ENCODE assay signal across 8 mouse cellular contexts in the genomic region with DNA sequence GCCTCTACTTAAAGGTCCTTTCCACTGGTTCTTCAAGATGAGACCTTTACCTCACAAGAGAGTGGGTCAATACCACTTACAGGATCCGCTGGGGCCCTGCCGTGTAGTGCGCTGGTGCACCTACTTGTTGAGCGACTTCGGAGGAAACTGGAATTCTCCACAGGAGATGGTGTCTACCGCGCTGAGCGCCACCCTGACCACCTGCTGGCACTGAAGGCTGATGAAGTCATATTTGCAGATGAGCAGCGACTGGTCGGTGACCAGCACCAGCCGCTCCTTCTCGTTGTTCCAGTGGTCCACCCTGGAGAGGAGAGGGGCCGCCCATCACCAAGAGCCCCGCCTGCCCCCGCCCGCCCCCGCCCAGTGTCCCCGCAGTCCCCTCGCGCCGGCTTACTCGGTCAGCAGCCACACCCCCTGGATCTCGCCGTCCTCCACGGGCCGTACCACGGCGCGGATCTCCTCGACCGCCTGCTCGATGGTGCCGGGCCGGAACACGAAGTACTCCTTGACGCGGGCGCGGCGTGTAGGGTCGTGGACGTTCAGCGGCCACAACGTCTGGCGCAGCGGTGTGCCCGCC. TPM values are rescaled to one million over a fixed set of nuclear protein-coding genes. Genes with fewer than 3 reads are reported as not detected.
DNase-seq lines count a peak whose midpoint lies in the region; ATAC-seq and TF ChIP-seq lines count a peak whose summit lies in the region.

No protein-coding gene starts in this region.

- DNase-seq in layer of hippocampus, adult 2 months (ENCODE audit: low spot score in 2 of 2), result peak in 1 of 2 experiments; percentile 23
- no peak for DNase-seq in layer of hippocampus, adult 11-12 months (ENCODE audit: low spot score)
- DNase-seq in MN1 (ENCODE audit: low spot score), result peak; percentile 74
- peak; percentile 49 for DNase-seq in lung, postnatal 14 days
- DNase-seq in thymus, adult 2 months, result no peak
- no peak for DNase-seq in gastrocnemius, postnatal 25 days

- ATAC-seq in intestine, embryonic 16.5 days, result peak; percentile 56

- peak overlapping the region; percentile 93 for H3K27ac ChIP-seq in layer of hippocampus, adult 2 months
- H3K27ac ChIP-seq in embryonic fibroblast, embryonic 13.5 days (ENCODE audit: insufficient read depth, low read length), result peak overlapping the region; percentile 8; the same call in 1 of the 2 replicates
- peak overlapping the region; percentile 59 for H3K27ac ChIP-seq in intestine, embryonic 16.5 days (ENCODE audit: low read length)
- peak overlapping the region; percentile 8 for H3K27ac ChIP-seq in thymus, adult 2 months (ENCODE audit: control insufficient read depth, insufficient read depth, low read length)

- no peaks in the 10 kb centered on the region for H3K9me3 ChIP-seq in intestine, embryonic 16.5 days (ENCODE audit: control insufficient read depth, low read length)

- no peaks in the 10 kb centered on the region for H3K27me3 ChIP-seq in intestine, embryonic 16.5 days (replicated peaks; ENCODE audit: control insufficient read depth, insufficient read depth, low read length)
- no peaks in the 10 kb centered on the region for H3K27me3 ChIP-seq in thymus, adult 2 months (ENCODE audit: control insufficient read depth, insufficient read depth, low read length)

- TF ChIP-seq CTCF in layer of hippocampus, adult 2 months (conservative IDR thresholded peaks at IDR 0.05), result no peak
- no peak for TF ChIP-seq CTCF in embryonic fibroblast, embryonic 13.5 days (IDR thresholded peaks at IDR 0.05; ENCODE audit: borderline replicate concordance, insufficient read depth, low read length)
- 0 out of 2 replicates have a peak, but pooled peaks have one; percentile 20 for TF ChIP-seq CTCF in thymus, adult 2 months (IDR thresholded peaks at IDR 0.05; ENCODE audit: borderline replicate concordance, control insufficient read depth, extremely low read depth, insufficient read depth, low read length, poor library complexity)

- TF ChIP-seq POLR2A in embryonic fibroblast, embryonic 13.5 days (IDR thresholded peaks at IDR 0.05; ENCODE audit: low read depth, low read length), result no peak
- no peak for TF ChIP-seq POLR2A in thymus, adult 2 months (IDR thresholded peaks at IDR 0.05; ENCODE audit: control insufficient read depth, extremely low read depth, insufficient read depth, low read length, poor library complexity)

- H3K4me2 ChIP-seq in intestine, embryonic 16.5 days (ENCODE audit: low read depth, low read length), result peak overlapping the region; percentile 77

- H3K4me1 ChIP-seq in embryonic fibroblast, embryonic 13.5 days (ENCODE audit: control insufficient read depth, insufficient read depth, low read length), result peaks cover 3% of the 10 kb centered on the region; the same call in 1 of the 2 replicates
- H3K4me1 ChIP-seq in intestine, embryonic 16.5 days (ENCODE audit: control insufficient read depth, insufficient read depth, low read length), result peaks cover 16% of the 10 kb centered on the region
- peaks cover 24% of the 10 kb centered on the region for H3K4me1 ChIP-seq in thymus, adult 2 months (replicated peaks; ENCODE audit: control insufficient read depth, insufficient read depth, low read length)

- peak overlapping the region; percentile 85 for H3K4me3 ChIP-seq in layer of hippocampus, adult 2 months
- peak overlapping the region; percentile 47 for H3K4me3 ChIP-seq in embryonic fibroblast, embryonic 13.5 days (ENCODE audit: insufficient read depth, low read length)
- H3K4me3 ChIP-seq in intestine, embryonic 16.5 days (ENCODE audit: low read length), result peak overlapping the region; percentile 92
- peak overlapping the region; percentile 88 for H3K4me3 ChIP-seq in thymus, adult 2 months (ENCODE audit: control insufficient read depth, insufficient read depth, low read length)

- WGBS in intestine, embryonic 16.5 days, result 1% methylated on average over 44 of the region's 47 CpGs
- under 1% methylated on average over 45 of the region's 47 CpGs for WGBS in thymus, adult 2 months

- peak overlapping the region; percentile 82 for H3K9ac ChIP-seq in intestine, embryonic 16.5 days (ENCODE audit: low read depth, low read length)

- H3K36me3 ChIP-seq in intestine, embryonic 16.5 days (ENCODE audit: control insufficient read depth, insufficient read depth, low read length), result peaks cover 6% of the 10 kb centered on the region
- peaks cover 26% of the 10 kb centered on the region for H3K36me3 ChIP-seq in thymus, adult 2 months (ENCODE audit: control insufficient read depth, insufficient read depth, low read length)

RNA-seq across cellular contexts. Expression of a gene that starts 0.4 kb away (rescaled TPM):
- 100 to 1,000 TPM; 171 to 177 TPM for total RNA-seq in layer of hippocampus, adult 2 months (2021)
- 85.8 and 86.3 TPM in 2 replicates for polyA plus RNA-seq in embryonic fibroblast, embryonic 13.5 days (2011; ENCODE audit: insufficient read length, low read depth, missing spikeins)
- 87.9 and 93.9 TPM in 2 replicates for polyA plus RNA-seq in intestine, embryonic 16.5 days (2015; fragmentation: Nextera tagmentation; extraction: Ambion mirVana)
- 227 and 244 TPM in 2 replicates for polyA plus RNA-seq in thymus, adult 2 months (2012; rRNA removed)
- total RNA-seq in gastrocnemius, postnatal 25 days (2021), result 10 to 100 TPM; 83.2 to 86.8 TPM

RNA-seq across cellular contexts. Expression of a gene that starts 10.5 kb away (rescaled TPM):
- total RNA-seq in layer of hippocampus, adult 2 months (2021), result 1 to 10 TPM; 3.9 to 5.5 TPM
- 2.3 and 22.7 TPM in 2 replicates for polyA plus RNA-seq in embryonic fibroblast, embryonic 13.5 days (2011; ENCODE audit: insufficient read length, low read depth, missing spikeins)
- polyA plus RNA-seq in intestine, embryonic 16.5 days (2015; fragmentation: Nextera tagmentation; extraction: Ambion mirVana), result 10.3 and 12.0 TPM in 2 replicates
- polyA plus RNA-seq in thymus, adult 2 months (2012; rRNA removed), result 11.0 and 19.0 TPM in 2 replicates
- 1 to 10 TPM; 2.1 to 2.2 TPM for total RNA-seq in gastrocnemius, postnatal 25 days (2021)

RNA-seq across cellular contexts. Expression of a gene that starts 17.9 kb away (rescaled TPM):
- total RNA-seq in layer of hippocampus, adult 2 months (2021), result 10 to 100 TPM; 32.4 to 33.3 TPM
- polyA plus RNA-seq in embryonic fibroblast, embryonic 13.5 days (2011; ENCODE audit: insufficient read length, low read depth, missing spikeins), result 9.9 and 13.0 TPM in 2 replicates
- 29.3 and 30.1 TPM in 2 replicates for polyA plus RNA-seq in intestine, embryonic 16.5 days (2015; fragmentation: Nextera tagmentation; extraction: Ambion mirVana)
- 64.7 and 69.3 TPM in 2 replicates for polyA plus RNA-seq in thymus, adult 2 months (2012; rRNA removed)
- 1 to 10 TPM; 7.9 to 9.7 TPM for total RNA-seq in gastrocnemius, postnatal 25 days (2021)

RNA-seq across cellular contexts. Expression of a gene that starts 20.0 kb away (rescaled TPM):
- total RNA-seq in layer of hippocampus, adult 2 months (2021), result 1 to 10 TPM; 3.3 to 3.6 TPM
- polyA plus RNA-seq in embryonic fibroblast, embryonic 13.5 days (2011; ENCODE audit: insufficient read length, low read depth, missing spikeins), result not detected in 2 replicates
- 0.11 and 0.12 TPM in 2 replicates for polyA plus RNA-seq in intestine, embryonic 16.5 days (2015; fragmentation: Nextera tagmentation; extraction: Ambion mirVana)
- 1.0 and 1.4 TPM in 2 replicates for polyA plus RNA-seq in thymus, adult 2 months (2012; rRNA removed)
- under 1 TPM in 1 of 2 experiments, not detected in 1; 0.38 TPM for total RNA-seq in gastrocnemius, postnatal 25 days (2021)

Comparison
In these comparisons a context has a peak if more than half of its experiments do, and no peak if none do; other contexts are left out.
1. DNase-seq: peak in MN1 (single experiment) and lung, postnatal 14 days (single experiment); none in layer of hippocampus, adult 11-12 months (single experiment), thymus, adult 2 months (single experiment) and gastrocnemius, postnatal 25 days (single experiment).
2. H3K27ac ChIP-seq: peak in every context shown above with its lines; median percentile 93 in layer of hippocampus, adult 2 months; 59 in intestine, embryonic 16.5 days; 8 in embryonic fibroblast, embryonic 13.5 days; 8 in thymus, adult 2 months.
3. Peak in every context shown above with its lines, with median percentiles within 50 percentile points of each other: H3K4me3 ChIP-seq.